Mouse (Mus musculus): ENCODE data around the gene Htatip2. TPM values are rescaled to one million over a fixed set of nuclear protein-coding genes. Genes with fewer than 3 reads are reported as not detected.

Htatip2 gene
- polyA plus RNA-seq, 1 experiment from 2014 or later, result 18.6 TPM

DNA sequence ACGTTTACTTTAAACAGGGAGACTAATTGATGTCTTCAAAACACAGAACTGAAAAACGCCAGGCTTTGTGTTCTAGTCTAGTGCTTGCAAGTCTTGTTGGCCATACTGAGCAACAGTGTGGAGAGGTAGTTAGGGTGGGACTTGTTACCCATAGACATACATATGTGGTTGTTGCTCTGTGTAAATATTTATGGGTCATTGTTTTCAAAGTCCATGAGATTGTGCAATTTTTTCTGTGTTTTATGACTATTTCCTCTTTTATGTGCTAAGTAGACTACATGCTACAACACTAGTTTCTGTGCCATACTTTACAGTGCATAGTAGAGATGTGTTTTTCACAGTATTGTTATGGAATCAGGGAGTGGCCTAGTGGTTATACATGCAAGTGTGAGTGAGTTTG is 35.4 kb downstream of the Htatip2 start:
- Histone ChIP-seq H3K4me1 (no peaks in the 10 kb centered on the region), H3K4me2 (no peak overlapping the region), H3K27me3 (no peaks in the 10 kb centered on the region), H3K4me3 (no peak overlapping the region), H3K36me3 (peaks cover 40% of the 10 kb centered on the region), H3K9me3 (no peaks in the 10 kb centered on the region), H3K9ac (no peak overlapping the region), H3K27ac (no peak overlapping the region)
- ATAC-seq (ENCODE audit: borderline replicate concordance, extremely low read depth, low FRiP score, low TSS enrichment), result no peak
- WGBS, result 81% methylated on average over 2 of the region's 2 CpGs

DNA sequence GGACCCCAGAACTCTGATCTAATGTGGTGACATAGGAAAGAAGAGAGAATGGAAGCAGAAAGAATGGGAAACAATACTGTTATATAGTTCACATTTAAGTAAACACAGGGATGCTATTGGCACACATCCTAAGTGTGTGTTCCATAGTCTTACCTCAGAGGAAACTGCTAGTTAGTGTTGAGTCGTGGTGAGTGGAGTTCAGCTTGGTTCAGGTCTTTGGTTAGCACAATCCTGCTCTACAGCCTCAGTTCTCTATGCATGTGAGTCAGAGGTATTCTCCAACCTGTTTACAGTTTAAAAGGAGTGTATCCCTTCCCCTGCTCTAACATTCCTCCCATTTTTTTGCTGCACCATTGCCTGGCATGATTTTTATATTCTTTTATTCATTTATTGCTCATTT is 38.3 kb downstream of the Htatip2 start:
- Histone ChIP-seq H3K9ac (no peak overlapping the region), H3K4me3 (no peak overlapping the region), H3K4me1 (no peaks in the 10 kb centered on the region), H3K27me3 (no peaks in the 10 kb centered on the region), H3K4me2 (no peak overlapping the region), H3K36me3 (peaks cover 44% of the 10 kb centered on the region), H3K9me3 (no peaks in the 10 kb centered on the region), H3K27ac (no peak overlapping the region)
- no peak for ATAC-seq (ENCODE audit: borderline replicate concordance, extremely low read depth, low FRiP score, low TSS enrichment)
- 61% methylated on average over 1 of the region's 1 CpGs for WGBS

DNA sequence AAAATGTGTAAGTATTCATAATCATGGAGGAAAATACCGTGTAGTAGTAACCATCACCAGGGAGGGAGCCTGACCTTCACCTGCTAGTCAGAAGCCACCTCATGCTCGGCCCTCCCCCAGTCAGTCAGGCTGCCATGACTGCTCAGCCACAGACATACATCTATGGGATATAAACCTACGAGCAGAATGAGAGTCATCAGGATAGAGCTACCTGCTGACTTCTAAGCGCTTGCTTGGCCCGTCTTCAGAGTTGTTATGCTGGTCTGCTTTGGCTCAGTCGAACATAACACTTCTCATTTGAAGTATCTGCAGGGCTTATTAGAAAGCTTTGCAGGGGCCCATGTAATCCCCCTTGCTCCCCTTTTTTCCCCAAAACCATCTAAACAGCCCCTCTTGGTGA is 44.6 kb downstream of the Htatip2 start:
- no peak for ATAC-seq (ENCODE audit: borderline replicate concordance, extremely low read depth, low FRiP score, low TSS enrichment)
- Histone ChIP-seq H3K4me1 (no peaks in the 10 kb centered on the region), H3K27me3 (no peaks in the 10 kb centered on the region), H3K36me3 (peaks cover 31% of the 10 kb centered on the region), H3K9me3 (no peaks in the 10 kb centered on the region), H3K9ac (no peak overlapping the region), H3K27ac (no peak overlapping the region), H3K4me3 (no peak overlapping the region), H3K4me2 (no peak overlapping the region)
- 88% methylated on average over 6 of the region's 6 CpGs for WGBS

DNA sequence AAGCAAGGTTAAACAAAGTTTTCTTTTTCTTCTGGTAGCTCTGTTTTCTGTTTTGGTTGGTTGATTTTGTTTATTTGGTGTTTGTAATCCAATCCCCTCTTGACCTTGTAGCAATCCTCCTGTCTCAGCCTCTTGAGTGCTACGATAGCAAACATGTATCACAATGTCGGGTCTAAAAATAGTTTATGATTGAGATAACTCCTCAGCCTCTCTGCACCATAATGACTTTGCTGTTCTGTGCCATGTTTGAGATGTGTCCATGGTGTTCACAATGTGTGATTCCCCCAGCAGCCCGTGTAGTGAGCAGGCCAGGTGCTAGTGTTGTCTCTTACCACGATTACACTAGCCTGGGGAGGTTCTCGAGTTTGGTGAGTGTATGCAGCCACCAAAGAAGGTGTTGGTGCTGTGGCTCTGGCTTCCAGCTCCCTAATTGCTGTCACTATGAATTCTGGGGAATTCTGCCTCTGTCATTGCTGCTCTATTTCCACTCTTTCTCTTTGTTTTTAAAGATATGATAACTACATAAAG is 45.8 kb downstream of the Htatip2 start:
- Histone ChIP-seq H3K36me3 (peaks cover 20% of the 10 kb centered on the region), H3K4me2 (no peak overlapping the region), H3K9ac (no peak overlapping the region), H3K4me1 (no peaks in the 10 kb centered on the region), H3K27me3 (no peaks in the 10 kb centered on the region), H3K4me3 (no peak overlapping the region), H3K9me3 (no peaks in the 10 kb centered on the region), H3K27ac (no peak overlapping the region)
- ATAC-seq (ENCODE audit: borderline replicate concordance, extremely low read depth, low FRiP score, low TSS enrichment), result no peak
- WGBS, result 68% methylated on average over 5 of the region's 5 CpGs

DNA sequence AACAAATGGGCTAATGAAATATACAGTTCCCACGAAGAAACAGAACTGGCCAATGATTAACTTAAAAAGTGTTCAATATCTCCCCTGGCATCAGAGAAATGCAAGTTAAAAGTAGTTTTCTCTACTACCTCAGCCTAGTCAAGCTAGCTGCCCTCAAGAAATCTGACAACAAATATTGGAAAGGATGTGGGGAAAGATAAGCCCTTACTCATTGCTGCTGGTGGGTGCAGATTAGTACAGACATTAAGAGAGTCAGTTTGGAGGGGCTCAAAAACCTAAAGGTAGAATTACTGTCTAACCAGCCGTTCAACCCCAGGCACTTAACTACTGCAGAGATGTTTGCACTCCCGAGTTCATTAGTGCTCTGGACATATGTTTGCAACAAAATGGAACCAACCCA is 46.7 kb downstream of the Htatip2 start:
- no peak for ATAC-seq (ENCODE audit: borderline replicate concordance, extremely low read depth, low FRiP score, low TSS enrichment)
- WGBS, result 48% methylated on average over 3 of the region's 3 CpGs
- Histone ChIP-seq H3K27me3 (no peaks in the 10 kb centered on the region), H3K9ac (no peak overlapping the region), H3K27ac (no peak overlapping the region), H3K9me3 (no peaks in the 10 kb centered on the region), H3K4me3 (no peak overlapping the region), H3K4me1 (no peaks in the 10 kb centered on the region), H3K4me2 (no peak overlapping the region), H3K36me3 (peaks cover 16% of the 10 kb centered on the region)

DNA sequence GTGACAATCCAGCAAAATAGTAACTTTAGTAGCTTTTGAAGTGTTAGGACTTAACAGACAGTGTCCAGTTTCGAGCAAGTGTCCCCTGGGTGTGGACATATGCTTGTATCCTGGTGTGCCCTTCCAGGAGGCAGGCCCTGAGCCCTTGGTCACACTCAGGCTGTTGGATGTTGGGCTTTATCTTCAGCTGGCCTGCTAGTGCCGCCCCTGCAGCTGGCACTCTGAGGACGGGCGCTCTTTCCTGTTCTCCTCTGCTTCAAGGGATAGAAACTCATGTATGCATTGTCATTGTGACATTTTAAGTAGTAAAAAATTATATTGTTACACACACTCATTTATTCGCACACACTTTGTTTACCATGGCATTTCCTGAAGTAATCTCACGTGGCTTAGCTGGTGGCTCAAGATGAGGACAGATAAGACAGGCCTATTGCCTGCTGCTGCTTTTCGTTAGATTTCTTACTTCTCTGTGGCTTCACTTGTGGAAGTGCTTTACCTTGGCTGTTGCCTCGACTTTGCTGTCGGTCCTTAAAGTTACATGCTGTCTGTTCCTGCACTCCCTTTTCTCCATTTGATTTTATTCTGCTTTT is 48.3 kb downstream of the Htatip2 start:
- no peak overlapping the region for H3K9ac ChIP-seq
- H3K36me3 ChIP-seq, result peaks cover 11% of the 10 kb centered on the region; the same call in 1 of the 2 replicates
- no peak for ATAC-seq (ENCODE audit: borderline replicate concordance, extremely low read depth, low FRiP score, low TSS enrichment)
- H3K4me3 ChIP-seq, result no peak overlapping the region
- no peak overlapping the region for H3K27ac ChIP-seq
- H3K4me2 ChIP-seq, result no peak overlapping the region
- H3K4me1 ChIP-seq, result no peaks in the 10 kb centered on the region
- H3K27me3 ChIP-seq, result no peaks in the 10 kb centered on the region
- H3K9me3 ChIP-seq, result no peaks in the 10 kb centered on the region
- 69% methylated on average over 9 of the region's 9 CpGs for WGBS

DNA sequence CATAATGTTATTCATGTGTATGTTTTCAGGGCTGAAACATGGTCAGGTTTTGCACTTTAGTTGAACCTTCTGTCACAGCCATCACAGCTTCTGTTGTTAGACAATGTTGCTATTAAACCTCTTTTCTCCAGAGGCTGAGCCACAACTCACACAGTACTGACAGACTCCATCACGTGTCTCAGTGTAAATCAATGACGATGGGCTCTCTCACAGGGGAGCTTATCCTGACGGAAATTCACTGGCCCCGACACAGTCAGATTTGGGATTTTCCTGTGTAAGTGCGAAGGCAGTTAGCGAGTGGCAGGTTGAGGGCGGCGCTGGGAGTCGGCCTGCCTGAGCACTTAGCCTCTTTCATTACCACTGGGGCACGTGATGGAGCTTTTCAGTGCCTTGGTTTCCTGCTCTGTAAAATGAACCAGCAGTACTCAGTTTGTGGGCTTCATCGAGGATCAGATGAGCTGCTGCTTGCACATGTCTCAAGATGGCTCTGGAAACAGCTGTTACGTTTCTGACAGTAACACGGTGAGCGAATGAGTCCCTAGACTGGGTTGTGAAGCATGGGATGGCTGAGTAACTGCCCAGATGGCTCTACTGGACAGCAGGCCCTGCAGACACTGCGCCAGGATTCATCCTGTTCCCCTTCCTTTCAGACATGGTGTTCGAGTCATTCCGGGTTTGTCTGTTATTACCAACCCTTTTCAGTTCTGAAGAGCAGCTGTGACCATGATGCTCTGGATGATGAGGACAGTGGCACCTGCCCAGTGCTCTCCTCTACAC is 49.1 kb downstream of the Htatip2 start:
- no peak for ATAC-seq (ENCODE audit: borderline replicate concordance, extremely low read depth, low FRiP score, low TSS enrichment)
- no peak overlapping the region for H3K4me3 ChIP-seq
- 89% methylated on average over 17 of the region's 17 CpGs for WGBS
- no peaks in the 10 kb centered on the region for H3K27me3 ChIP-seq
- H3K9me3 ChIP-seq, result no peaks in the 10 kb centered on the region
- no peak overlapping the region for H3K27ac ChIP-seq
- no peaks in the 10 kb centered on the region for H3K4me1 ChIP-seq
- H3K36me3 ChIP-seq, result peaks cover 15% of the 10 kb centered on the region; the same call in 1 of the 2 replicates
- no peak overlapping the region for H3K9ac ChIP-seq
- H3K4me2 ChIP-seq, result no peak overlapping the region

DNA sequence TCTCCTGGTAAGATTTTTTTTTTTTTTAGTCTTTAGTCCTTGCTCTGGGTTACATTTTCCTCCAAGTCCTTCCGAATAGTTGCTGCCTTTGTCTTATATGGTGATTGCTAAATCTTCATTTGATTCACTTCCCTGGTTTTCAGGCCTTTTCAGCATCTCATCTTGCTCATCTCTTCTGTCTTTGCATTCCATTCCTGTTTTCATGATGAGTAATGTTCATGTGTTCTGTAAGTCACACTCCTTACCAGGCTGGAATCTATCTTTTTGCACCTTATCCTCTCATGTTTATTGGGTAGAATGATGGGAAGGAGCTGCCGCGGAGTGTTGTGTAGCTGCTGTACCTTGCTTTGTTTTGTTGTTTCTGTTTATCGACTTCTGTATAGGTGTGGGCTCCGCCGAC is 50.2 kb downstream of the Htatip2 start:
- 87% methylated on average over 6 of the region's 6 CpGs for WGBS

DNA sequence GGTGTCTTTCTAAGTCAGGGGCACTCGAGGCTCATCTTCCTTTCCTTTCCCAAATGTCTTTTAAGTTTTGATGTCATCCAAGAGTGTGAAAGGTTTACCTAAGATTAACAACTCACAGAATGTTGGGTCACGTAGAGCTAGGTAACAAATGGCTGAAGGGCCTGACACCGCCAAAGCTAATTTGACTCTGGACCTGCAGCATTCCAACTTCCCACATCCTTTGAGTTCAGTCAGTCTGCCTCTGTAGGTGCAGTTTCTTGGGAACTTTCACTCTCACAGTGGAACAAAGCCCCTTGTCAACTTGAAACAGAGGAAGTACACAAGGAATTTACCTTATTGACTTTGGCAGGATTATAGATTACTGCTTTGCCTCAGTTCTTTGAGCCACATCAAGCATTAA is 50.6 kb downstream of the Htatip2 start:
- Histone ChIP-seq H3K4me1 (no peaks in the 10 kb centered on the region), H3K27ac (no peak overlapping the region), H3K4me3 (no peak overlapping the region), H3K27me3 (no peaks in the 10 kb centered on the region), H3K4me2 (no peak overlapping the region), H3K9me3 (no peaks in the 10 kb centered on the region), H3K9ac (no peak overlapping the region), H3K36me3 (peaks cover 22% of the 10 kb centered on the region; the same call in 1 of the 2 replicates)
- 52% methylated on average over 3 of the region's 3 CpGs for WGBS
- ATAC-seq (ENCODE audit: borderline replicate concordance, extremely low read depth, low FRiP score, low TSS enrichment), result no peak

More for the DNA sequence above, 50.2 kb downstream of the Htatip2 start:
- Histone ChIP-seq H3K9ac (no peak overlapping the region), H3K27me3 (no peaks in the 10 kb centered on the region), H3K27ac (no peak overlapping the region), H3K4me2 (no peak overlapping the region), H3K4me1 (no peaks in the 10 kb centered on the region), H3K36me3 (peaks cover 21% of the 10 kb centered on the region; the same call in 1 of the 2 replicates), H3K9me3 (no peaks in the 10 kb centered on the region), H3K4me3 (no peak overlapping the region)
- no peak for ATAC-seq (ENCODE audit: borderline replicate concordance, extremely low read depth, low FRiP score, low TSS enrichment)

DNA sequence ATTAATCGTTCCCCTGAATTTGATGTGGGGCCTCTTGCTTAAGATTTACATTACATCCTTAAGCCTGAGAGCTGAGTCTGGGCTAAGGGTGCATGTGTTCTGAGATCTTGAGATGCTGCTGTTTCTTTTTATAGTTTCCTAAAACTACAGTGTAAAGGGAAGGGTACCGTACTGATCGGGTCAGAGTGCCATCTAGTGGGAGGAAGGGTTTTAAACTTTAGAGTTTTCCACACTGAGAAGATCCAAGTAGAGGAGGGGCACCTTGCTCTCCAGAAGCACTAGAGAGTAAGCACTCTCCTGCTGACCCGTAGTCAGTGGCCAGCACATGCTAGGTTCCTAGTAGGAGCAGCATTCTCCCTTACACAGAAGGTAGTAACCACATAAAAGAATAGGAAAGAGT is 52.4 kb downstream of the Htatip2 start:
- no peak for ATAC-seq (ENCODE audit: borderline replicate concordance, extremely low read depth, low FRiP score, low TSS enrichment)
- Histone ChIP-seq H3K4me1 (no peaks in the 10 kb centered on the region), H3K36me3 (peaks cover 26% of the 10 kb centered on the region; the same call in 1 of the 2 replicates), H3K9me3 (no peaks in the 10 kb centered on the region), H3K27ac (no peak overlapping the region), H3K9ac (no peak overlapping the region), H3K4me2 (no peak overlapping the region), H3K4me3 (no peak overlapping the region), H3K27me3 (no peaks in the 10 kb centered on the region)
- WGBS, result 57% methylated on average over 4 of the region's 4 CpGs

DNA sequence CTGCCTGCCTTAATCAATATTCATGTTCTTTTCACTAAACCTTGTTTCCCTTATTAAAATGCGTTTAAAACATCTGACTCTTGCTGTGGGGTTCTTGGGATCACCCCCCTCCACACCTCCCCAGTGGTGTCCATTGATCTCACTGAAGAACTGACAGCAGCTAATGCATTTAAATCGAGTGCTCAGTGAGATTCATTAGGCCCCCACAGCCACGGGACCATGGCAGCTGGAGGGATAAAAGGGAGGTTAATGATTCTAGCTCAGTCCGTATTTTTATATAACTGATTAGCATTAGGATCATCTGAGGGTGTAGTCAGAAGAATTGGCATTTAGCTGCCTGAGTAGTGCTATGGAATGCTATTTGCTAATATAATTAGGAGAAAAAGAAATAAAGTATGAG is 60.5 kb downstream of the Htatip2 start:
- no peak for ATAC-seq (ENCODE audit: borderline replicate concordance, extremely low read depth, low FRiP score, low TSS enrichment)
- H3K27ac ChIP-seq, result no peak overlapping the region
- H3K9ac ChIP-seq, result no peak overlapping the region
- H3K4me2 ChIP-seq, result no peak overlapping the region
- WGBS, result 70% methylated on average over 4 of the region's 4 CpGs
- no peaks in the 10 kb centered on the region for H3K9me3 ChIP-seq
- no peak overlapping the region for H3K4me3 ChIP-seq
- no peaks in the 10 kb centered on the region for H3K4me1 ChIP-seq
- peaks cover 10% of the 10 kb centered on the region for H3K36me3 ChIP-seq
- no peaks in the 10 kb centered on the region for H3K27me3 ChIP-seq

DNA sequence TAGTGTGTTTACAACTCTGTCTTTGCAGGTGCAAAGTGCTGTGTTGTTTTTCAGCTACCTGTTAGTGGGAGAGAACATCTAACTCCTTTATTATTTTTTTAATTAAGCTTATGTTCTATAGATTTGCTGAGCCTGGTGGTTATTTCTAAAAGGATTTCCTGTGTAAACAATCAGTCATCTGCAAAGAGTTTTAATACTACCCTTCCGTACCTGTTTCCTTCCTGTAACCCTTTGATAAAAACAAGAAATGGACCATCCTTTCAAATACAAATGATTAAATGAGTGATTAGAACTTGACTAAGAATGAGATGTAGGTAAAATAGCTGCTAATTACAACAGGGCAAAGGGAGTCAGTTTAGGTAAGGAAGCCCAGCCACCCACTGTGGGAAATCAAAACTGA is 62.5 kb downstream of the Htatip2 start:
- H3K9ac ChIP-seq, result no peak overlapping the region
- H3K27ac ChIP-seq, result no peak overlapping the region
- 58% methylated on average over 1 of the region's 1 CpGs for whole genome bisulfite sequencing

More for the DNA sequence above, 62.5 kb downstream of the Htatip2 start:
- H3K27me3 ChIP-seq, result no peaks in the 10 kb centered on the region
- H3K4me2 ChIP-seq, result no peak overlapping the region
- no peaks in the 10 kb centered on the region for H3K9me3 ChIP-seq
- peaks cover 6% of the 10 kb centered on the region; the same call in 1 of the 2 replicates for H3K36me3 ChIP-seq
- no peaks in the 10 kb centered on the region for H3K4me1 ChIP-seq
- ATAC-seq (ENCODE audit: borderline replicate concordance, extremely low read depth, low FRiP score, low TSS enrichment), result no peak
- no peak overlapping the region for H3K4me3 ChIP-seq
